Mouse (Mus musculus): ENCODE results near the gene Med24. TPM values are rescaled to one million over a fixed set of nuclear protein-coding genes. Genes with fewer than 3 reads are reported as not detected.

The Med24 gene
- polyA plus RNA-seq, 1 experiment = 33.1 TPM

DNA sequence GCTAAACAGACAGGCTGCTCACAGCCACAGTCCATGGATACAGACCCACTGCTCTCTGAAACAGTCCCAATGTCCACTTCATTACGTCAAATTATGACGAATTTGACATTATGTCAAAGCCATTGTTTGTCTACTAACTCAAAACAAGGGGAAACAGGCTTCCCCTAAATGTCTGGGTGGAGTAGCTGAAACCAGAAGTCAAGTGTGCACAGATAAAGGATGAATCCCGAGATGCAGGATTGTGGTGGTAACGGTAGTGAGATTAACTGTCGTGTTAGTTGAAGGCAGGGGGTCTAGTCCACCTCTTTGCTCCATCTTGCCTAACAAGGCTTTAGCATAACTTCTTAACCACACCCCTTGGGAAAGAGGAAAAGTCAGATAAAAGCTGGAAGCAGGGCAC, 56.8 kb downstream of the Med24 start:
- Histone ChIP-seq H3K27me3 (ENCODE audit: control insufficient read depth, insufficient read depth, insufficient read length) (peaks cover 32% of the 10 kb centered on the region), H3K79me3 (ENCODE audit: low read depth) (no peaks in the 10 kb centered on the region), H3K79me2 (ENCODE audit: control insufficient read depth, insufficient read depth) (no peaks in the 10 kb centered on the region), H3ac (ENCODE audit: control insufficient read depth, insufficient read length, low read depth) (no peak overlapping the region), H3K36me3 (ENCODE audit: control insufficient read depth, insufficient read depth) (no peaks in the 10 kb centered on the region), H3K4me3 (ENCODE audit: insufficient read depth, poor library complexity, severe bottlenecking) (no peak overlapping the region)
- TF ChIP-seq MYOG (IDR thresholded peaks at IDR 0.05; ENCODE audit: control insufficient read depth, extremely low read depth, insufficient read length) = no peak
- TF ChIP-seq CTCF (IDR thresholded peaks at IDR 0.05; ENCODE audit: control insufficient read depth, insufficient read depth, insufficient read length) = no peak
- no peak for TF ChIP-seq MAX (IDR thresholded peaks at IDR 0.05)
- TF ChIP-seq MYOD1 (IDR thresholded peaks at IDR 0.05; ENCODE audit: control insufficient read depth, insufficient read length, low read depth) = no peak
- no peak for TF ChIP-seq FOSL1 (IDR thresholded peaks at IDR 0.05; ENCODE audit: insufficient read depth, low read length, poor library complexity, severe bottlenecking)
- TF ChIP-seq USF1 (IDR thresholded peaks at IDR 0.05; ENCODE audit: low read depth) = no peak
- TF ChIP-seq CEBPB (IDR thresholded peaks at IDR 0.05; ENCODE audit: low read depth) = no peak

- Histone ChIP-seq H3K79me3 (ENCODE audit: low read depth) (no peaks in the 10 kb centered on the region), H3K4me3 (ENCODE audit: insufficient read depth, poor library complexity, severe bottlenecking) (no peak overlapping the region), H3K79me2 (ENCODE audit: control insufficient read depth, insufficient read depth) (no peaks in the 10 kb centered on the region), H3K27me3 (ENCODE audit: control insufficient read depth, insufficient read depth, insufficient read length) (peaks cover 38% of the 10 kb centered on the region), H3ac (ENCODE audit: control insufficient read depth, insufficient read length, low read depth) (no peak overlapping the region), H3K36me3 (ENCODE audit: control insufficient read depth, insufficient read depth) (no peaks in the 10 kb centered on the region)
- TF ChIP-seq CTCF (IDR thresholded peaks at IDR 0.05; ENCODE audit: control insufficient read depth, insufficient read depth, insufficient read length) (no peak), CEBPB (IDR thresholded peaks at IDR 0.05; ENCODE audit: low read depth) (no peak), USF1 (IDR thresholded peaks at IDR 0.05; ENCODE audit: low read depth) (no peak), MAX (IDR thresholded peaks at IDR 0.05) (no peak)
These were observed 57.4 kb downstream of the Med24 start for GRCm38 (mm10) chr11:98671857-98672256.

GRCm38 (mm10) chr11:98671284-98671815, 57.9 kb downstream of the Med24 start:
- no peak overlapping the region for H3ac ChIP-seq (ENCODE audit: control insufficient read depth, insufficient read length, low read depth)
- no peak for TF ChIP-seq MAX (IDR thresholded peaks at IDR 0.05)
- H3K36me3 ChIP-seq (ENCODE audit: control insufficient read depth, insufficient read depth) = no peaks in the 10 kb centered on the region
- H3K79me2 ChIP-seq (ENCODE audit: control insufficient read depth, insufficient read depth) = no peaks in the 10 kb centered on the region
- H3K4me3 ChIP-seq (ENCODE audit: insufficient read depth, poor library complexity, severe bottlenecking) = no peak overlapping the region
- H3K27me3 ChIP-seq (ENCODE audit: control insufficient read depth, insufficient read depth, insufficient read length) = peaks cover 43% of the 10 kb centered on the region
- H3K79me3 ChIP-seq (ENCODE audit: low read depth) = no peaks in the 10 kb centered on the region

DNA sequence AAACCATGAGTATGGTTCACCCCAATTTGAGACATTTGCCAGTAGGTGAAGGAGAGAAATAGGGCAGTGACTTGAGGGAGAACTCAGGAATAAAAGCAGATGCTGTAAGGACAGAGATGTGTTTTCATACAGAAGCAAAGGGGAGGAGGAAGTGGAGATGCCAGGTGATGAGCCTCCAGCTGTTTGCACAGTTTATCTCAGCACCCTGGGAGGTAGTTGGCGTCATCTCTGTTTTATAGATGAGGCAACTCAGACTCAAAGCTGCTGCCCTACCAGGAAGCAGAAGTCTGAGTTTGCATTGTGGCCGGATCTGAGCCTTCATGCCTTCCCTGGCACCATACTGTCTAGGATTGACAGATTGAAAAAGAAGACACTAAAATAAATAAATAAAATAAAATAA, 60.3 kb downstream of the Med24 start:
- Histone ChIP-seq H3K27me3 (ENCODE audit: control insufficient read depth, insufficient read depth, insufficient read length) (peaks cover 54% of the 10 kb centered on the region), H3K79me2 (ENCODE audit: control insufficient read depth, insufficient read depth) (no peaks in the 10 kb centered on the region), H3K36me3 (ENCODE audit: control insufficient read depth, insufficient read depth) (no peaks in the 10 kb centered on the region), H3K79me3 (ENCODE audit: low read depth) (no peaks in the 10 kb centered on the region), H3K4me3 (ENCODE audit: insufficient read depth, poor library complexity, severe bottlenecking) (no peak overlapping the region), H3ac (ENCODE audit: control insufficient read depth, insufficient read length, low read depth) (no peak overlapping the region)
- no peak for TF ChIP-seq FOSL1 (IDR thresholded peaks at IDR 0.05; ENCODE audit: insufficient read depth, low read length, poor library complexity, severe bottlenecking)
- TF ChIP-seq MAX (IDR thresholded peaks at IDR 0.05) = no peak
- no peak for TF ChIP-seq CTCF (IDR thresholded peaks at IDR 0.05; ENCODE audit: control insufficient read depth, insufficient read depth, insufficient read length)
- TF ChIP-seq CEBPB (IDR thresholded peaks at IDR 0.05; ENCODE audit: low read depth) = no peak
- no peak for TF ChIP-seq MYOG (IDR thresholded peaks at IDR 0.05; ENCODE audit: control insufficient read depth, extremely low read depth, insufficient read length)
- TF ChIP-seq USF1 (IDR thresholded peaks at IDR 0.05; ENCODE audit: low read depth) = no peak
- no peak for TF ChIP-seq MYOD1 (IDR thresholded peaks at IDR 0.05; ENCODE audit: control insufficient read depth, insufficient read length, low read depth)

DNA sequence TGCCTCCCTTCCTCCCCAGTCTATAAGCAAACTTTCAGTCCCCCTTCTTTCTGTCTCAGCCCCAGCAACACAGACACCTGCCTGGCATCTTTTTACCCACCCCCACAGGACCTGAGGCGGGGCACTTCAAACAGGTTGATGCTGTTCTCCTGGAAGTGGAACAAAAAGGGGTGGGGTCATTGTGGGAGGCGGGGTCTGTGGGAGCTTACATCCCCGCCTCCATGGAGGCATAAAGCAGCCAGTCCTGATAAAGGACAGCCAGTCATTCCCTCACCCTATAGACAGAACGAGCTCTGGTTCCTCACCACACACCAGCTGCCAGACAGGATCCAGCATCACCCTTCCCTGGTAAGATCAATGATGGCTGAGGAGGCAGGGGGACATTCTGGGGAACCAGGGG, 65.1 kb downstream of the Med24 start, which contains the start of gene Gsdma:
Gsdma (plus strand) TSS at position 261 of the 400 bp plus-strand sequence.
- Histone ChIP-seq H3K4me3 (ENCODE audit: insufficient read depth, poor library complexity, severe bottlenecking) (no peak within 1 kb of the TSS), H3ac (ENCODE audit: control insufficient read depth, insufficient read length, low read depth) (no peak within 1 kb of the TSS), H3K36me3 (ENCODE audit: control insufficient read depth, insufficient read depth) (no peaks in the 10 kb centered on the region), H3K79me3 (ENCODE audit: low read depth) (no peaks in the 10 kb centered on the region), H3K79me2 (ENCODE audit: control insufficient read depth, insufficient read depth) (no peaks in the 10 kb centered on the region), H3K27me3 (ENCODE audit: control insufficient read depth, insufficient read depth, insufficient read length) (peaks cover 57% of the 10 kb centered on the region)
- TF ChIP-seq USF1 (IDR thresholded peaks at IDR 0.05; ENCODE audit: low read depth) (no peak), MYOG (IDR thresholded peaks at IDR 0.05; ENCODE audit: control insufficient read depth, extremely low read depth, insufficient read length) (no peak), CTCF (IDR thresholded peaks at IDR 0.05; ENCODE audit: control insufficient read depth, insufficient read depth, insufficient read length) (no peak), FOSL1 (IDR thresholded peaks at IDR 0.05; ENCODE audit: insufficient read depth, low read length, poor library complexity, severe bottlenecking) (no peak)

DNA sequence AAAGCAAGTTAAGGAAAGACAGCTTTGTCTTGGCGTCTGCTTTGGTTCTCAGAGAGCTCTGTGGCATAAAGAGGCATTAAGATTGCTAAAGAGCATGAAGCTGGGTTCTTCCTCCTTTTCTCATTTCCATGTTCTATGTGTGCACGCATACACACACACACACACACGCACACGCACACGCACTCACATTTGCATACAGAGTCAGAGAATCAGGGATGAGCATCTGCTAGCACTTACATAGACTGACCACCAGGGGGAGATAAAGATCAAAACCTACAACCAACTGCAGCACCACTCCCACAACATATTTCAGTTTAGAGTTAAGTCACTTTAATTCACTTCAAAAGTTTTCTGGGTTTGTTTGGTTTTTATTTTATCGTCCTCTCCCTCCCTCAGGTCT, 68.7 kb downstream of the Med24 start:
- H3K36me3 ChIP-seq (ENCODE audit: control insufficient read depth, insufficient read depth) = no peaks in the 10 kb centered on the region
- H3K4me3 ChIP-seq (ENCODE audit: insufficient read depth, poor library complexity, severe bottlenecking) = no peak overlapping the region
- H3K79me2 ChIP-seq (ENCODE audit: control insufficient read depth, insufficient read depth) = no peaks in the 10 kb centered on the region
- peaks cover 41% of the 10 kb centered on the region for H3K27me3 ChIP-seq (ENCODE audit: control insufficient read depth, insufficient read depth, insufficient read length)
- TF ChIP-seq CEBPB (IDR thresholded peaks at IDR 0.05; ENCODE audit: low read depth) (no peak), CTCF (IDR thresholded peaks at IDR 0.05; ENCODE audit: control insufficient read depth, insufficient read depth, insufficient read length) (peak; percentile 36), MYOG (IDR thresholded peaks at IDR 0.05; ENCODE audit: control insufficient read depth, extremely low read depth, insufficient read length) (no peak), MYOD1 (IDR thresholded peaks at IDR 0.05; ENCODE audit: control insufficient read depth, insufficient read length, low read depth) (no peak)
- no peak overlapping the region for H3ac ChIP-seq (ENCODE audit: control insufficient read depth, insufficient read length, low read depth)
- H3K79me3 ChIP-seq (ENCODE audit: low read depth) = no peaks in the 10 kb centered on the region

All from C2C12 (cell line).